Mouse (Mus musculus) gastrocnemius, adult 2 months (tissue): ENCODE measurements around the gene Tjp1. TPM values are rescaled to one million over a fixed set of nuclear protein-coding genes. Genes with fewer than 3 reads are reported as not detected.

Experiments used
- DNase-seq: peaks from one replicate; pipeline ENCODE4 v3.0.0; 2022
- H3K27ac ChIP-seq: fragments of 200-600 bp; 2 replicates; pipeline ENCODE4 v1.8.1; 2022; ENCODE audit warnings: mild to moderate bottlenecking
- H3K4me3 ChIP-seq: fragments of 200-600 bp; 2 replicates; pipeline ENCODE4 v1.8.1; 2022; ENCODE audit warnings: mild to moderate bottlenecking, moderate library complexity
- CTCF ChIP-seq: fragments of 200-600 bp; IDR thresholded peaks from 2 replicates; pipeline ENCODE4 v1.8.1; 2022; ENCODE audit warnings: antibody characterized with exemption, mild to moderate bottlenecking, moderate library complexity
- intact Hi-C: fragments of 180-260 bp; cut with DNase I; formaldehyde crosslinking; loops from one replicate; pipeline ENCODE4 v1.15.1; 2025
- long read RNA-seq, 2 experiments: library from polyadenylated mRNA; stranded (forward); transcript quantifications; one replicate each; pipeline ENCODE4 v2.0.0; 2021
- total RNA-seq, 2 experiments: library from RNA; stranded (reverse); gene quantifications; 2 replicates each; pipeline ENCODE4 v1.2.3; 2021

Gene Tjp1
- total RNA-seq: 10 to 100 TPM; 21.1 to 23.8 TPM
- long read RNA-seq, experiment 1, full-length matches to known transcripts: 1 of 2 reads
- long read RNA-seq, experiment 1, partial matches to known transcripts: 0 of 2 reads
- long read RNA-seq, experiment 1, other reads (novel, unspliced or antisense): 1 of 2 reads
- long read RNA-seq, experiment 2, partial matches to known transcripts: 0 of 1 reads
- long read RNA-seq, experiment 2, other reads (novel, unspliced or antisense): 1 of 1 reads

GRCm38 (mm10) chr7:65527071-65528007 lies at the start of gene Tjp1:
Gene Tjp1, minus strand, starts transcription at chr7:65527781.
- Histone ChIP-seq H3K27ac (no peak within 1 kb of the TSS), H3K4me3 (peak within 1 kb of the TSS; percentile 66)
- DNase-seq: no peak
- intact Hi-C loops: no loop called here
- TF ChIP-seq CTCF: no peak

- no peak for DNase-seq
- no peak for TF ChIP-seq CTCF
- H3K27ac ChIP-seq: no peak overlapping the region
- intact Hi-C loops: no loop called here
- no peak overlapping the region for H3K4me3 ChIP-seq
Measured at GRCm38 (mm10) chr7:65577118-65577517, 49.5 kb upstream of the Tjp1 start.

GRCm38 (mm10) chr7:65572731-65573130 lies 45.1 kb upstream of the Tjp1 start:
- intact Hi-C loops: no loop called here
- no peak overlapping the region for H3K4me3 ChIP-seq
- no peak for TF ChIP-seq CTCF
- no peak for DNase-seq
- H3K27ac ChIP-seq: no peak overlapping the region

- no peak for TF ChIP-seq CTCF
- Histone ChIP-seq H3K27ac (no peak overlapping the region), H3K4me3 (no peak overlapping the region)
- no peak for DNase-seq
- intact Hi-C loops: no loop called here
Measured at GRCm38 (mm10) chr7:65570691-65571090, 43.1 kb upstream of the Tjp1 start.

GRCm38 (mm10) chr7:65555996-65556395 lies 28.4 kb upstream of the Tjp1 start:
- no peak for DNase-seq
- intact Hi-C loops: no loop called here
- no peak for TF ChIP-seq CTCF
- no peak overlapping the region for H3K4me3 ChIP-seq
- H3K27ac ChIP-seq: no peak overlapping the region

- TF ChIP-seq CTCF: no peak
- Histone ChIP-seq H3K4me3 (no peak overlapping the region), H3K27ac (no peak overlapping the region)
- DNase-seq: no peak
- intact Hi-C loops: no loop called here
Measured at GRCm38 (mm10) chr7:65545741-65546140, 18.2 kb upstream of the Tjp1 start.

GRCm38 (mm10) chr7:65532689-65533088 lies 5.1 kb upstream of the Tjp1 start:
- DNase-seq: no peak
- intact Hi-C loops: no loop called here
- no peak for TF ChIP-seq CTCF
- H3K4me3 ChIP-seq: no peak overlapping the region
- no peak overlapping the region for H3K27ac ChIP-seq

- no peak for TF ChIP-seq CTCF
- DNase-seq: no peak
- intact Hi-C loops: no loop called here
Measured at GRCm38 (mm10) chr7:65523116-65523515, 4.5 kb downstream of the Tjp1 start.

GRCm38 (mm10) chr7:65522490-65522889 lies 5.1 kb downstream of the Tjp1 start:
- H3K4me3 ChIP-seq: no peak overlapping the region
- no peak overlapping the region for H3K27ac ChIP-seq
- DNase-seq: no peak
- intact Hi-C loops: no loop called here
- TF ChIP-seq CTCF: no peak

More at GRCm38 (mm10) chr7:65523116-65523515, 4.5 kb downstream of the Tjp1 start:
- no peak overlapping the region for H3K4me3 ChIP-seq
- H3K27ac ChIP-seq: no peak overlapping the region

GRCm38 (mm10) chr7:65520622-65521021 lies 7.0 kb downstream of the Tjp1 start:
- Histone ChIP-seq H3K4me3 (no peak overlapping the region), H3K27ac (no peak overlapping the region)
- no peak for TF ChIP-seq CTCF
- no peak for DNase-seq
- intact Hi-C loops: no loop called here

GRCm38 (mm10) chr7:65519788-65520563 lies 7.6 kb downstream of the Tjp1 start:
- intact Hi-C loops: loop anchor here (1.0 kb wide), 1 partner anchor 201 kb away; no protein-coding TSS in a partner anchor
- Histone ChIP-seq H3K27ac (no peak overlapping the region), H3K4me3 (no peak overlapping the region)
- peak; percentile 70 for DNase-seq
- no peak; the same call in none of the 2 replicates for TF ChIP-seq CTCF

- intact Hi-C loops: no loop called here
Measured at GRCm38 (mm10) chr7:65516903-65517302, 10.7 kb downstream of the Tjp1 start.

More at GRCm38 (mm10) chr7:65516903-65517302, 10.7 kb downstream of the Tjp1 start:
- TF ChIP-seq CTCF: no peak
- H3K27ac ChIP-seq: no peak overlapping the region
- DNase-seq: no peak
- H3K4me3 ChIP-seq: no peak overlapping the region
